Mouse (Mus musculus): ENCODE measurements around the gene Sh2d6. TPM values are rescaled to one million over a fixed set of nuclear protein-coding genes. Genes with fewer than 3 reads are reported as not detected.

Sh2d6 gene
- polyA plus RNA-seq, 1 experiment from 2014 or later, result 0.66 TPM

DNA sequence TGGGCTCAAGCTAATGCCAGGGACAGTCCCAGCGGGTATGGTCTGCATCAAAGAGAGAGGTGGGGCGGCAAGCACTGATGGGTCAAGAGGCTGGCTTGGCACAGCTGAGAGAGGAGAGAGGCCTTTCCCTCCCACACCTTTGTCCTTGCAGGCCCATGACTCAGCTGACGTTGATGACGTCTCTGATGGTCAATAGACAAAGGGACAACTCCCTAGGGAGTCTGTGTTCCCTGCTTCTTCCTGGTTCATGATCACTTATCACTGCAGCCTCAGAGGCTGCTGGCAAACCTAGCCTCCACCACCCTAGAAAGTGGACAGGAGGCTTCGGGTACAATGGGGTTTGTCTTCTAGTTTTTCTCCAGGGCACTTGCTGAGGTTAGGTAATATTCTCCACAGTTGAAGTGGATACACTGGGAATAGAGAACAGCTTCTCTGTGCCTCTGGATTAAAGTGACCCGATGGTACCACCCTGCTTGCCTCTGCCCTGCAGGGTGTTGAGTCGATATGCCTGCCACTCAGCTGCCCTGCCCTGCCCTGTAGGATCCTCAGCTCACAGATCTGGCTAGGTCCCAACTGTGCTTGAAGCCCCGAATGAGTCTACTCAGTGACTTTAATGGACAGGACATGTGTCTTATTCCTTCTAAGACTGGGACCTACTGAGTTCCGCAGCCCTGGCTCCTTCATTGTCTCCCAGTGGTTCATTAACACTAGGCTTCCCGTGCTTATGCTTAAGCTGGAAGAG lies 7.1 kb upstream of the Sh2d6 start:
- Histone ChIP-seq H3K36me3 (ENCODE audit: control insufficient read depth, insufficient read depth, low read length) (no peaks in the 10 kb centered on the region), H3K4me2 (replicated peaks; ENCODE audit: low read depth, low read length) (no peak overlapping the region), H3K9ac (ENCODE audit: low read depth, low read length) (no peak overlapping the region), H3K4me1 (replicated peaks; ENCODE audit: control insufficient read depth, insufficient read depth, low read length) (no peaks in the 10 kb centered on the region), H3K27me3 (ENCODE audit: control insufficient read depth, insufficient read depth, low read length) (no peaks in the 10 kb centered on the region), H3K27ac (ENCODE audit: low read depth, low read length) (no peak overlapping the region), H3K9me3 (ENCODE audit: control insufficient read depth, low read length) (no peaks in the 10 kb centered on the region), H3K4me3 (ENCODE audit: low read depth, low read length) (no peak overlapping the region)
- DNase-seq (ENCODE audit: low spot score), result no peak
- no peak for ATAC-seq (ENCODE audit: low FRiP score)
- WGBS, result 83% methylated on average over 10 of the region's 10 CpGs

DNA sequence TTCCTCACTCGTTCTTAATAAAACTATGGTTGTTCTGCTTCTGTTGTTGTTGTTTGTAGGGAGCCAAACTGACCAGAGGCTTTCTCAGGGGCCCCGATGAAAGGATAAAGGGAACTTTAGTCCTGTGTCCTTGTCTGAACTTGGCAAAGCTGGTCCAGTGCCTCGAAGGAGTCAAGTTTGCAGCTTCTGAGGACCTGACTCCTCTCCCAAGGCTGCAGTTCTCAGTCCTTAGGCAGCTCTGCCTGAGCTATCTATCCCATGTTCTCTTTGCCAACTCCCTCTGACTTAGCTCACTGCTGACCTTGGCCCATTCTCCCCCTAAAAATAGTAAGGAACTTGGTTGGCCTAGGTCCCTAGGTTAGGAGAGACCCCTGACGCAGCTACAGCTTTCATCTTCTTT lies 5.6 kb upstream of the Sh2d6 start:
- ATAC-seq (ENCODE audit: low FRiP score), result no peak

DNA sequence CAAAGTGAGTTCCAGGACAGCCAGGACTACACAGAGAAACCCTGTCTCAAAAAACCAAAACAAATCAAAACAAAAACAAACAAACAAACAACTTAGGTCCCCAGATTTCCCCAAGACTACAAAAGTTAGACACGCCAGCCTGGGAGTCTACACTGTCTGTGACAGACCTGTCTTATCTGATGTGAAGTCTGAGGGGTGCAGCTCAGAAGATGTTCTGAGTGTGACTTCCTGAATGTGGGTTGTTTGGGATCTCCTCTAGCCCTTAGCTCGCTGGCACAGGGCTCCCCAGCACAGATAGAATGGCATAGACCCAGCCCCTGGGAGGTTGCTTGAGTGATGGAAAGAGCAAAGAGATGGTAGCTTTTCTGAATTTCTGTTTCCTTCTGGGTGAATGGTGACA lies 2.7 kb upstream of the Sh2d6 start:
- Histone ChIP-seq H3K36me3 (ENCODE audit: control insufficient read depth, insufficient read depth, low read length) (no peaks in the 10 kb centered on the region), H3K9ac (ENCODE audit: low read depth, low read length) (no peak overlapping the region), H3K4me1 (replicated peaks; ENCODE audit: control insufficient read depth, insufficient read depth, low read length) (no peaks in the 10 kb centered on the region), H3K4me2 (replicated peaks; ENCODE audit: low read depth, low read length) (no peak overlapping the region), H3K9me3 (ENCODE audit: control insufficient read depth, low read length) (no peaks in the 10 kb centered on the region), H3K27me3 (ENCODE audit: control insufficient read depth, insufficient read depth, low read length) (no peaks in the 10 kb centered on the region), H3K4me3 (ENCODE audit: low read depth, low read length) (no peak overlapping the region), H3K27ac (ENCODE audit: low read depth, low read length) (no peak overlapping the region)
- WGBS, result 85% methylated on average over 2 of the region's 2 CpGs
- no peak for ATAC-seq (ENCODE audit: low FRiP score)
- no peak for DNase-seq (ENCODE audit: low spot score)

More for the DNA sequence above, 5.6 kb upstream of the Sh2d6 start:
- Histone ChIP-seq H3K4me1 (replicated peaks; ENCODE audit: control insufficient read depth, insufficient read depth, low read length) (no peaks in the 10 kb centered on the region), H3K27me3 (ENCODE audit: control insufficient read depth, insufficient read depth, low read length) (no peaks in the 10 kb centered on the region), H3K4me3 (ENCODE audit: low read depth, low read length) (no peak overlapping the region), H3K9ac (ENCODE audit: low read depth, low read length) (no peak overlapping the region), H3K9me3 (ENCODE audit: control insufficient read depth, low read length) (no peaks in the 10 kb centered on the region), H3K36me3 (ENCODE audit: control insufficient read depth, insufficient read depth, low read length) (no peaks in the 10 kb centered on the region), H3K27ac (ENCODE audit: low read depth, low read length) (no peak overlapping the region), H3K4me2 (replicated peaks; ENCODE audit: low read depth, low read length) (no peak overlapping the region)
- no peak for DNase-seq (ENCODE audit: low spot score)
- 87% methylated on average over 4 of the region's 4 CpGs for WGBS

DNA sequence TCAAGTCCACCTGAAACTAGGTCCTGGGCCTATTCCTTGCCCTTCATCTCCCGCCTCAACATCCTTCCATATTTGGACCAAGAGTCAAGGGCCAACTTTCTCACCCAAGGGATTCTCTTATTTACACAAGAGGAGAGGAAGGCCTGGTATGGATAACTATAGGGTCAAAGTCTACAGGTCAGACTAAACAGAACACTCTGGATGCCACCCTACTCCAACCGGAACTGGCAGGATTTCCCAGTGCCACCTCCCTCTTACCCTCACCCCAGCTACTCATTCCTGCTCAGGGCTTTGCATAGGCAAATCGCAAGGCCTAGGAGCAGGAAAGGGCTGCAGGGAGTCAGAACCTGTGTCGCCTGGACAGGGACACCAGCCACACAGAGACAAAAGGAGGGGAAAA lies 1.7 kb upstream of the Sh2d6 start:
- Histone ChIP-seq H3K4me2 (replicated peaks; ENCODE audit: low read depth, low read length) (no peak overlapping the region), H3K36me3 (ENCODE audit: control insufficient read depth, insufficient read depth, low read length) (no peaks in the 10 kb centered on the region), H3K4me3 (ENCODE audit: low read depth, low read length) (no peak overlapping the region), H3K27me3 (ENCODE audit: control insufficient read depth, insufficient read depth, low read length) (no peaks in the 10 kb centered on the region), H3K9ac (ENCODE audit: low read depth, low read length) (no peak overlapping the region), H3K27ac (ENCODE audit: low read depth, low read length) (no peak overlapping the region), H3K4me1 (replicated peaks; ENCODE audit: control insufficient read depth, insufficient read depth, low read length) (no peaks in the 10 kb centered on the region), H3K9me3 (ENCODE audit: control insufficient read depth, low read length) (no peaks in the 10 kb centered on the region)
- DNase-seq (ENCODE audit: low spot score), result no peak
- no peak for ATAC-seq (ENCODE audit: low FRiP score)
- WGBS, result 56% methylated on average over 4 of the region's 4 CpGs

DNA sequence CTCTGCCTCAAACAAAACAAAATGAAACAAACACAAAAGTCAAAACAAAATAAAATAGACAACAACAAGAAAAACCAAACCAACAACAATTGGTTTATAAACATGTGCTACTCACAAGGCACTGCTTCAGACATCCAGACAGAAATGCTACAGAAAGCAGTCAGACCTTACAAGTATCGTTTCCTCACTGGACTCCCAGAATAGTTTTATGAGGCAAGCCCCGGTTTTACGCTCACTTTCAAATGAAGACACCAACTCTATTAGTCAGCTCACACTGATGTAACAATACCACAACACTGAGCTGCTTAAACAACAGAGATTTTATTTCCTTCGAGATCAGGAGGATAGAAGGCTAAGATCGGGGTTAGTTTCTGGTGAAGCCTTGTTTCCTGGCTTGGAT lies 781 bp upstream of the Sh2d6 start:
- ATAC-seq (ENCODE audit: low FRiP score), result no peak
- H3K4me1 ChIP-seq (replicated peaks; ENCODE audit: control insufficient read depth, insufficient read depth, low read length), result no peaks in the 10 kb centered on the region
- no peak for DNase-seq (ENCODE audit: low spot score)
- no peak overlapping the region for H3K4me3 ChIP-seq (ENCODE audit: low read depth, low read length)
- H3K27me3 ChIP-seq (ENCODE audit: control insufficient read depth, insufficient read depth, low read length), result no peaks in the 10 kb centered on the region
- no peaks in the 10 kb centered on the region for H3K36me3 ChIP-seq (ENCODE audit: control insufficient read depth, insufficient read depth, low read length)
- no peak overlapping the region for H3K4me2 ChIP-seq (replicated peaks; ENCODE audit: low read depth, low read length)
- 89% methylated on average over 5 of the region's 5 CpGs for WGBS
- H3K9ac ChIP-seq (ENCODE audit: low read depth, low read length), result no peak overlapping the region
- H3K27ac ChIP-seq (ENCODE audit: low read depth, low read length), result no peak overlapping the region
- H3K9me3 ChIP-seq (ENCODE audit: control insufficient read depth, low read length), result no peaks in the 10 kb centered on the region

DNA sequence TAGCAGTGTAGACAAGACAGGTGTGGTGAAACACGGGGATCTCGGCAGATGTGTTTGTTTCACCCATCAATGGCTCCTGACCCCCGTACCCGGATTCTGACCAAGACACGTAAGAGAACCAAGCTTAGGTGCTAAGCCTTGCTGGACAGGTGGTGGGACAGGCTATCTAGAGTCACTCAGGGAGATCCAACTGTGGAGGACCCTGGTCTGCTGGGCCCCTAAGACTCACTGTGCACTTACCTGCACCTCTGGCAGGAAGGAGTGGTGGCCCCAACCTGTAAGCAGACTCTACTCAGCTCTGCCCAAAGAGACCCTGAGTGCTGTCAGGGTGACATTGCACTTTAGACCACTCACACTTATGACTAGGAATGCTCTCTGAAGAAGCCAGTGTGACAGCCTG lies 603 bp downstream of the Sh2d6 start:
- ATAC-seq (ENCODE audit: low FRiP score), result no peak
- Histone ChIP-seq H3K36me3 (ENCODE audit: control insufficient read depth, insufficient read depth, low read length) (no peaks in the 10 kb centered on the region), H3K4me2 (replicated peaks; ENCODE audit: low read depth, low read length) (no peak overlapping the region), H3K4me1 (replicated peaks; ENCODE audit: control insufficient read depth, insufficient read depth, low read length) (no peaks in the 10 kb centered on the region), H3K9me3 (ENCODE audit: control insufficient read depth, low read length) (no peaks in the 10 kb centered on the region), H3K27ac (ENCODE audit: low read depth, low read length) (peak overlapping the region; percentile 77; the same call in 1 of the 2 replicates), H3K27me3 (ENCODE audit: control insufficient read depth, insufficient read depth, low read length) (no peaks in the 10 kb centered on the region), H3K4me3 (ENCODE audit: low read depth, low read length) (no peak overlapping the region), H3K9ac (ENCODE audit: low read depth, low read length) (no peak overlapping the region)
- 97% methylated on average over 5 of the region's 5 CpGs for whole genome bisulfite sequencing
- DNase-seq (ENCODE audit: low spot score), result no peak

DNA sequence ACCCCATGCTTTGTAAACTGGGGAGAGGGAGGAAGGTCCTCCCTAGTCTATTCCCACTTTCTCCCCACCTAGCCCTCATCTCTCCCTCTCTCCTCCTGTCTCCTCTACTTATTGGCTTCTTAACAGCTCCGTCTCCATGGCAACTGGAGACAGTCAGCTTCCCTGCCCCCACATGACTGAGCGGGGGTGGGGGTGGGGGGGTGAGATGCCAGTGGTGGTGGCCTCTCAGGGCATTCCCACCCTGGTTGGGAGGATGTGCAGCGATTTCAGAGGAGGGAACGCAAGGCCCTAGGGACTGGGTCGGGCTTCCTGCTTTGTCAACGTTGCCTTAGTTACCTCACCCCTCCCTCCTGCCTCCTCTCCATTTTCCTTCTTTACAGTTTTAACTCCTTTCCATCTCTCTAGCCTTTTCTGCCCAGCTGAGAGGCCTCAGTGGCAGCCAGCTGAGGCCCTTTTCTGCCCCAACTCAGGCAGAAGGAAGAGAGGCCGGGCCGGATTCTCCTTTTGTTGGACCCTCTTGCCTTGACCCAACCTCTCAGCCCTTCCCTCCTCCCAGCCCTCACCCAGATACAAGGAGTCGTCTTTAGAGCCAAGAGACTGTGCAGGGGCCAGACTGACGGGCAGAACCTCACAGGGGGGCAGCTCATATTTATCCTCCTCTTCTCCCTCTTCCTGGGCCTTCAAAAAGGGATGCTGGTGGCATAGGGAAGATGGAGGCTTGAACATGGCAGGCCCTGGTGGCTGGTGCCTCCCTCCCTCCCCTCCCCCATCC lies 1.4 kb downstream of the Sh2d6 start:
- ATAC-seq (ENCODE audit: low FRiP score), result peak; percentile 88
- Histone ChIP-seq H3K9me3 (ENCODE audit: control insufficient read depth, low read length) (no peaks in the 10 kb centered on the region), H3K27ac (ENCODE audit: low read depth, low read length) (peak overlapping the region; percentile 77), H3K4me1 (replicated peaks; ENCODE audit: control insufficient read depth, insufficient read depth, low read length) (no peaks in the 10 kb centered on the region), H3K4me2 (replicated peaks; ENCODE audit: low read depth, low read length) (no peak overlapping the region), H3K27me3 (ENCODE audit: control insufficient read depth, insufficient read depth, low read length) (no peaks in the 10 kb centered on the region), H3K9ac (ENCODE audit: low read depth, low read length) (no peak overlapping the region), H3K36me3 (ENCODE audit: control insufficient read depth, insufficient read depth, low read length) (no peaks in the 10 kb centered on the region), H3K4me3 (ENCODE audit: low read depth, low read length) (no peak overlapping the region)
- peak; percentile 83 for DNase-seq (ENCODE audit: low spot score)
- WGBS, result 11% methylated on average over 10 of the region's 10 CpGs

DNA sequence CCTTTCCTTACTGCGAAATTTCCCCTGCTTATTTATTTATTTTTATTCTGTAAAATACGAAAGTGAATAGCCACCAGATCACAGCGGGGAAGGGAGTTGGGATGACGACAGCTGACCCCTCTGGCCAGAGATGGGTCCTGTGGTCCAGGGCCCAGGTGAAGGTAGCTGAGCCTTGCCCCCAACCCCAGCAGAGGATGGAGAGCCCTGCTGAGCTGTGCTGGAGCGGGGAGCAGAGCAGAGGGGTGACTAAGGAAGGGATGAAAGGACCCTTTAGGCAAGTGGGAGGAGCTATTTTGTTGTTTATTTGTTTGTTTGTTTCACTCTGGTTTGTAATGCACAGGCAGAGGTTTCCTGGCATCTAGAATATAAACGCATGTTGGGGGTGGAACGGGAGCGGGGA lies 2.2 kb downstream of the Sh2d6 start:
- no peak overlapping the region for H3K4me3 ChIP-seq (ENCODE audit: low read depth, low read length)
- 20% methylated on average over 8 of the region's 8 CpGs for whole genome bisulfite sequencing
- H3K4me2 ChIP-seq (replicated peaks; ENCODE audit: low read depth, low read length), result no peak overlapping the region; the same call in 1 of the 2 replicates
- H3K9ac ChIP-seq (ENCODE audit: low read depth, low read length), result no peak overlapping the region
- no peaks in the 10 kb centered on the region for H3K36me3 ChIP-seq (ENCODE audit: control insufficient read depth, insufficient read depth, low read length)
- H3K27me3 ChIP-seq (ENCODE audit: control insufficient read depth, insufficient read depth, low read length), result no peaks in the 10 kb centered on the region
- DNase-seq (ENCODE audit: low spot score) (no peak), ATAC-seq (ENCODE audit: low FRiP score) (peak; percentile 57)
- no peaks in the 10 kb centered on the region for H3K4me1 ChIP-seq (replicated peaks; ENCODE audit: control insufficient read depth, insufficient read depth, low read length)
- H3K9me3 ChIP-seq (ENCODE audit: control insufficient read depth, low read length), result no peaks in the 10 kb centered on the region
- H3K27ac ChIP-seq (ENCODE audit: low read depth, low read length), result peak overlapping the region; percentile 77

DNA sequence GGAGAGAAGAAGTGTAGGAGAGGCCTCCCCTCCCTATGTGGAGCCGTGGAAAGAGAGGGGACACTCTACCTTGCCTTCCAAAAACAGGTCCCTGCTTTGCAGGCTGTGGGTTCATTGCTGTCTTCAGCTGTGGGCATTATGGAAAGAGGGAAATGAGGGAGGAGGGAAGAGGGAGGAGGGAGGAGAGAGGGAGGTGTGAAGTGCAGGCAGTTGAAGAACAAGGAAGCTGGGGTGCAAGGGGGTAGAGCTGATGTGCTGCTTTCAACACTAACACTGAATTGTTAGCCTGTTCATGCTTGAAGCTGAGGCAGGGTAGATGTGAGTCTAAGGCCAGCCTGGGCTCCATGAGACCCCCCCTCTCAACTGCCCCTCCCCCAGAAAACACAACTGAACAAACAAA lies 2.7 kb downstream of the Sh2d6 start:
- ATAC-seq (ENCODE audit: low FRiP score) (no peak), DNase-seq (ENCODE audit: low spot score) (no peak)
- Histone ChIP-seq H3K4me3 (ENCODE audit: low read depth, low read length) (no peak overlapping the region), H3K9me3 (ENCODE audit: control insufficient read depth, low read length) (no peaks in the 10 kb centered on the region), H3K4me2 (replicated peaks; ENCODE audit: low read depth, low read length) (no peak overlapping the region), H3K27me3 (ENCODE audit: control insufficient read depth, insufficient read depth, low read length) (no peaks in the 10 kb centered on the region), H3K4me1 (replicated peaks; ENCODE audit: control insufficient read depth, insufficient read depth, low read length) (no peaks in the 10 kb centered on the region), H3K36me3 (ENCODE audit: control insufficient read depth, insufficient read depth, low read length) (no peaks in the 10 kb centered on the region), H3K27ac (ENCODE audit: low read depth, low read length) (peak overlapping the region; percentile 77), H3K9ac (ENCODE audit: low read depth, low read length) (no peak overlapping the region)
- WGBS, result 86% methylated on average over 1 of the region's 1 CpGs

Measured in hindbrain, embryonic 11.5 days (tissue).